Mouse (Mus musculus) hindbrain, embryonic 16.5 days (tissue): ENCODE data around the gene Krt23. TPM values are rescaled to one million over a fixed set of nuclear protein-coding genes. Genes with fewer than 3 reads are reported as not detected.

ENCODE experiments used
- ATAC-seq: fragments of 200-750 bp; cut with Nextera tagmentation; 2 replicates; pipeline ENCODE4 v1.8.0; 2017; ENCODE audit warnings: moderate TSS enrichment, moderate library complexity
- H3K27ac ChIP-seq: fragments of 300-500 bp; sonication (generic); 2 replicates; pipeline ENCODE4 v1.5.1; 2014; ENCODE audit warnings: low read depth, mild to moderate bottlenecking, control low read depth, low read length, moderate library complexity
- H3K27me3 ChIP-seq: fragments of 300-500 bp; sonication (generic); replicated peaks from 2 replicates; pipeline ENCODE4 v1.6.1; 2014; ENCODE audit warnings: low read length; ENCODE audit not compliant: control insufficient read depth, insufficient read depth
- H3K36me3 ChIP-seq: fragments of 300-500 bp; sonication (generic); 2 replicates; pipeline ENCODE4 v1.6.1; 2014; ENCODE audit warnings: mild to moderate bottlenecking, low read length, moderate library complexity, mixed read lengths; ENCODE audit not compliant: control insufficient read depth, insufficient read depth
- H3K4me1 ChIP-seq: fragments of 300-500 bp; sonication (generic); 2 replicates; pipeline ENCODE4 v1.6.1; 2014; ENCODE audit warnings: low read depth, low read length; ENCODE audit not compliant: control insufficient read depth, insufficient read depth
- H3K4me2 ChIP-seq: fragments of 300-500 bp; sonication (generic); 2 replicates; pipeline ENCODE4 v1.6.1; 2014; ENCODE audit warnings: mild to moderate bottlenecking, low read length, control low read depth, moderate library complexity
- H3K4me3 ChIP-seq: fragments of 300-500 bp; sonication (generic); 2 replicates; pipeline ENCODE4 v1.5.1; 2014; ENCODE audit warnings: mild to moderate bottlenecking, low read length, control low read depth, moderate library complexity
- H3K9ac ChIP-seq: fragments of 300-500 bp; sonication (generic); 2 replicates; pipeline ENCODE4 v1.6.1; 2014; ENCODE audit warnings: low read depth, mild to moderate bottlenecking, control low read depth, low read length, moderate library complexity
- H3K9me3 ChIP-seq: fragments of 300-500 bp; sonication (generic); 2 replicates; pipeline ENCODE4 v1.6.1; 2014; ENCODE audit warnings: mild to moderate bottlenecking, low read length, moderate library complexity; ENCODE audit not compliant: control insufficient read depth
- WGBS: fragments of 180-500 bp; shearing (Covaris S2); extraction: QIAGEN DNeasy Blood & Tissue Kit; methylation state at CpG from one replicate; pipeline ENCODE4 v1.1.7; 2014; 5-methylcytosine and 5-hydroxymethylcytosine counted together
- polyA plus RNA-seq: library from polyadenylated mRNA; unstranded; fragments of >200 nt; fragmentation: Nextera tagmentation; extraction: Ambion mirVana; gene quantifications from 2 replicates; pipeline ENCODE4 v1.2.1, GENCODE M21; 2015

Krt23 gene
- polyA plus RNA-seq: 0.19 and 0.22 TPM in 2 replicates

DNA sequence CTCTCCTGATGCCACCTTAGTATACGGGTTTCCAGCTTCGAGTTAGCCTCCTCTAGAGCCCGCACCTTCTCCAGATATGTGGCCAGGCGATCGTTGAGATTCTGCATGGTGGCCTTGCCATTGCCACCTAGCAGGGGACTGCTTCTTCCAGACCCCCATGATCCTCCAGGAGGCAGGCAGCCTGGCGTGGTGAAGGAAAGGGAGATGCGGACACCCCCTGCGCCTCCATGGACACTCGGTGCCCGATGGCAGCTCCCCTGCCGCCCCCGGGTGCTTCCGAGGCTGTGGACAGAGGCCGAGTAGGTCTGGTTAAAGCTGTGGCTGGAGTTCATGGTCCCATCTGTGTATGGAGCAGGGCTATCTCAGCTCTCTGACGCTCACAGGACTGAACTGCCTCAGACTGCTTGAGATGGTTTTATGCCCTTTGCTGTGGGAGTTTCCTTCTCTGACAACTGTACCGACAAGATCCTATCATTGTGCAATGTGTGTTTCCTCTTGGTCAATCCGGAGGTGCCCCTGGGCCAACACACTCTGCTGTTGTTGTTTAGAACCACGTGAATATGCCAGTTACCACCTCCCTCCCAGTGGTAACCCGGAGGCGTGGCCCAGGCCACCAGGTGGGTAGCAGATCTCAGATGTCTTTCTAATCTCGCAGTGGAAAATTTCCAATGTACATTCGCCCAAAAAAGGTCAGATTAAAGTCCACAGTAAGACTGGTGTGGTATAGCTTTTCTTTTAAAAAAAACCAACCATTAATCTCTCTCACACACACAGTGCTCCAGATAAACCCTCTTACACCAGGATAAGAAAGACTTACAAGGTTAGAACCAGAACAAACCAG, at the start of gene Krt23:
Gene Krt23 (minus strand): TSS at position 405 of the 841 bp plus-strand sequence.
- H3K4me2 ChIP-seq: no peak within 1 kb of the TSS
- H3K36me3 ChIP-seq: no peaks in the 10 kb centered on the region
- H3K9ac ChIP-seq: no peak within 1 kb of the TSS
- H3K27me3 ChIP-seq: no peaks in the 10 kb centered on the region
- no peaks in the 10 kb centered on the region for H3K9me3 ChIP-seq
- no peak within 1 kb of the TSS for H3K4me3 ChIP-seq
- ATAC-seq: no peak
- H3K4me1 ChIP-seq: no peaks in the 10 kb centered on the region
- no peak within 1 kb of the TSS for H3K27ac ChIP-seq
- 87% methylated on average over 22 of the region's 22 CpGs for WGBS

DNA sequence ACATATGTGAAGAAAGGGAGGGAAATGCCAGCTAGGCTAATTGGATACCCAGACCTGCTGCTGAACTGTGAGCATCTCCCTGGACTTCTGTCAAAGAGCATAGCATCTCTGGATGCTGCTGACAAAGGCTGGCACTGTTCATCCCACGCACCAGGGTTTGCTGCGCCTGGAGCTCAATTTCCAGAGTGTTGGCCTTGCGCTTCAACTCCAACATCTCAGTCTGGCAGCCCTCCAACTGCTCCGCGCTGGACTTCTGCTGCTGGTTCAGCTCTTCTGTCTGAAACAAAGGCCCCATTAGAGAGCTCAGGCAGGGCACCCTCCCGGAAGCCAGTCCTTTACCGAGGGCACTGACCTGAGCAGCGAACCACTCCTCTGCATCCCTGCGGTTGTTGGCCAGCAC, 46.8 kb upstream of the Krt23 start:
- Histone ChIP-seq H3K4me3 (no peak overlapping the region), H3K27ac (no peak overlapping the region), H3K4me1 (peaks cover 4% of the 10 kb centered on the region; the same call in 1 of the 2 replicates), H3K9ac (no peak overlapping the region), H3K4me2 (peak overlapping the region; percentile 18; the same call in 1 of the 2 replicates), H3K36me3 (no peaks in the 10 kb centered on the region), H3K9me3 (no peaks in the 10 kb centered on the region), H3K27me3 (no peaks in the 10 kb centered on the region)
- WGBS: 40% methylated on average over 9 of the region's 9 CpGs
- peak; percentile 77 for ATAC-seq

DNA sequence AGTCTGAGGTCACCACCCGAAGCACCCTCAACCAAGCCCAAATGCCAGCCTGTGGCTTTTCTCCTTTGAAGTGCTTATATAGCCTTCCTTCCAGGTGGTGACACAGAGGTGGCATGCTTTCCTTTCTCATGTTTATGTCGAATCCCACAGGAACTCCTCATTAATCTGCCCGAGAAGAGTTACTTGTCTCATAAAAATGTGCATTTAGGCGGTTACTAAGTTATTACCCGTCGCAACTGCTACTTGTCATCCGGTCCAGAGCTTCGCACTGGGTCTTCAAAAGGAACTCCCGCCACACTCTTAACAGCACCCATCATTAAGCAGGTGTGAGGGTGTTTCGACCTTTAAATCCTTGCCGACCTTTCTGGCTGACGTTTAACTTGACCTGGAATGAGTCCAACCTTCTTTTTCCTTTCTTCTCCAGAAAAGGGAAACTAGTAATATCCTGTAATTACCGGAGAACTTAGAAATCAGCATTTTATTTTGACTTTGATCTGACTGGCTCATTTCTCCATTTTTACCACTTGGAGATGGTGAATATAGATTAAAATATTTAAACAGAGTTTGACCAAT, 28.4 kb upstream of the Krt23 start, which contains the start of gene Krt39:
Gene Krt39 (minus strand): TSS at position 51 of the 573 bp plus-strand sequence.
- Histone ChIP-seq H3K4me3 (no peak within 1 kb of the TSS), H3K4me1 (no peaks in the 10 kb centered on the region), H3K27me3 (no peaks in the 10 kb centered on the region), H3K4me2 (no peak within 1 kb of the TSS), H3K27ac (no peak within 1 kb of the TSS), H3K36me3 (no peaks in the 10 kb centered on the region), H3K9me3 (no peaks in the 10 kb centered on the region), H3K9ac (no peak within 1 kb of the TSS)
- WGBS: 85% methylated on average over 13 of the region's 13 CpGs
- ATAC-seq: no peak

DNA sequence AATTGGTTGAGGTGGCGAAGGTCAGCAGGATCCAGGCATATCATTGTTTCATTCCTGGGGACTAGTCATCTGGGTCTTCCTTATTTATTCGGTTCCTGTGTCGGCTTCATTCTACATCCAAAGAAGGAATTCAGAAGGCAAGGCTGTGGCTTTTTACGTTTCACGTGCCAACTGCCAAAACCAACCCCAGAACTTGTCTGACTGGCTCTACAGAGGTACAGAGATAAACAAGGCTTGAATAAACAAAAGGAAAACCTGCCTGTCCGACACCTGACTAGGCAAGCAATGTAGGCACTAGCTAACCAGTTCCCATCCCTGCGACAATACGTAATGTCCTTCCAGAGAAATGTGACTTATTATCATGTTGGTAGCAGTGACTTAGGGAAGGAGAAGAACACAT, 21.2 kb upstream of the Krt23 start:
- no peaks in the 10 kb centered on the region for H3K4me1 ChIP-seq

DNA sequence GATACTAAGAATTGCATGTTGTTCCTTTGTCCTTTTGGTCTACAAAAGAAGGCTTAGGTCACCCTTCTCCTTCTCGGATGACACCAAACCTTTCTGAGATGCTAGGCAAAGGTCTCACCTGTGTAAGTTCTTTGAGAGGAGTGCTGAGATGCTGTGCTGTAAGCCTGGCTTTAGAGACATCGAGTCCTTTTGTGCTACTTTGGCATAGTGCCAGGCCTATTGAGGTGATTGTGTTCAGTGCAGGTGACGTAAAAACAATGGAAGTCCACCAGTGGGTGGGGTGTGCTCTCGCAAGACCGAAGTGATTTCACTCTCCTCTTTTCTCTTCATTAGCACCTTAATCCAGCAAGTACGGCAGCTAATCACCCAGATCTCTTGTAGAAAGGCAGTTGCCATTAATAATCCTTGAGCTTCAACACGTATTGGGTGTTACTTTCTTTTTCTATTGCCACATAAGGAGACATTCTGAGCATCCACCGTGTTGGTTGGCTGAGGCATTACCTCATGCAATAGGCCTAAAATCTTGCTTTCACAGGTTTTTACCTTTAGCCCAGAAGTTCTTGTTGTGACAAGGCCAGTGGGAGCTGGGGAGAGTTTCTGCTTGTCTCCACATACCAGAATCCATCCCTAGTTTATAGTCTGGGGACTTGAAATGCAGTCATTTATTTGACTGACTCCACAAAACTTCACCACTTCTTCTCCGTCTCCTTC, 7.3 kb upstream of the Krt23 start:
- Histone ChIP-seq H3K4me2 (no peak overlapping the region), H3K9ac (no peak overlapping the region), H3K36me3 (no peaks in the 10 kb centered on the region), H3K9me3 (no peaks in the 10 kb centered on the region), H3K27ac (no peak overlapping the region), H3K4me3 (no peak overlapping the region), H3K4me1 (no peaks in the 10 kb centered on the region), H3K27me3 (no peaks in the 10 kb centered on the region)
- WGBS: 83% methylated on average over 9 of the region's 9 CpGs
- no peak for ATAC-seq

More for the DNA sequence above, 21.2 kb upstream of the Krt23 start:
- ATAC-seq: no peak
- WGBS: 93% methylated on average over 8 of the region's 8 CpGs
- no peak overlapping the region for H3K4me2 ChIP-seq
- no peaks in the 10 kb centered on the region for H3K27me3 ChIP-seq
- no peak overlapping the region for H3K4me3 ChIP-seq
- no peak overlapping the region for H3K27ac ChIP-seq
- H3K9me3 ChIP-seq: no peaks in the 10 kb centered on the region
- no peak overlapping the region for H3K9ac ChIP-seq
- no peaks in the 10 kb centered on the region for H3K36me3 ChIP-seq

DNA sequence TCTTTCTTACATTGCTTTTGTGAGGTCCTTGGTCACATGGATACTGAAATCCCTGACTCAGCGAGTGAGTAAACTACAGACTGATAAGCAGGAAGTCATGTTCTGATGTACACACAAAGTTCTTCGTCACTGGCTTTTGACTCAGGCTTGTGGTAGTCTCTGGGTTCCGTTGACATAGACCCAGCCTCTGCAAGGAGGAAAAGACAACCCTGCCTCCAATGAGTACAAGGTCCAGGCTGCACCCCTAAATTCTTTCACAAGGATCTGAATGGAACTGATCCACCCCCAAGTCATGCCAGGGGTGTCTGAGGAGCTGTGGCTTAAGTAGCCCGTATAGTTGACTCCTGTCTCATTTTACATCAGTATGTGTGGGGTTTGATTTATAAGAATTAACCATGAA, 3.5 kb upstream of the Krt23 start:
- H3K4me2 ChIP-seq: no peak overlapping the region
- no peaks in the 10 kb centered on the region for H3K4me1 ChIP-seq
- H3K36me3 ChIP-seq: no peaks in the 10 kb centered on the region
- H3K9ac ChIP-seq: no peak overlapping the region
- no peak overlapping the region for H3K27ac ChIP-seq
- no peaks in the 10 kb centered on the region for H3K9me3 ChIP-seq
- no peak overlapping the region for H3K4me3 ChIP-seq
- no peak for ATAC-seq
- no peaks in the 10 kb centered on the region for H3K27me3 ChIP-seq
- WGBS: 92% methylated on average over 4 of the region's 4 CpGs

DNA sequence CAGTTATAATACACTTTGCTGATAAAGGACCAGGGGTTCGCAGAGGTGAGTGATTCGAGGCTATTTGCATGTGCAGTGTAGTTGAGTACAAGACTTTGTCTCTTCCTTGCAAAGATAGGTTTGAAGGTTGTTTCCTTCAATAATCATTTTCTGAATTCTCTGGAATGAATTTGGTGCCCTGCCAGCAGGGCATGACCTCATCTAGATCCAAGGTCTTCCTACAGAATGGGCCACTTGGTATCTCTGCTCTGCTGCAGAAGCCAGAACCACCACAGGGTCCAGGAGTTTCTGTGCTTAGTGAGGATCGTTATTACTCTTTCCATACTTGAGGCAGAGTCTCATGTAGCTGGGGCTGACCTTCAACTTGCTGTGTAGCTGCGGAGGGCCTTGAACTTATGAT, 1.8 kb upstream of the Krt23 start:
- Histone ChIP-seq H3K4me2 (no peak overlapping the region), H3K36me3 (no peaks in the 10 kb centered on the region), H3K9me3 (no peaks in the 10 kb centered on the region)

DNA sequence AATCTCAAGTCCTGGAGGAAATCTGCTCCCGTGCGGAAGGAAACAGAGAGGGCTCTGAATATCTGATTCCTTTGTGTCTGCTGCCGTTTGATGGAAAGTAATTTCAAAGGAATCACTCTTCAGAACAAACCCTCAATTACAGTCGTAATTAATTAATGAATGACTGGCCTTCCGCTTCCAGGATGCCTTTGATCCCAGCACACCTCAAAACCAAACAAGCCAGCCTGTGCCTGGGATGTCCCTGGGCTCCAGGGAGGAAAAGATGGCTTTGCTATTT, 575 bp upstream of the Krt23 start:
- Histone ChIP-seq H3K9me3 (no peaks in the 10 kb centered on the region), H3K9ac (no peak overlapping the region), H3K4me3 (no peak overlapping the region), H3K4me1 (no peaks in the 10 kb centered on the region), H3K27ac (no peak overlapping the region), H3K36me3 (no peaks in the 10 kb centered on the region), H3K4me2 (no peak overlapping the region), H3K27me3 (no peaks in the 10 kb centered on the region)
- ATAC-seq: no peak
- WGBS: 47% methylated on average over 5 of the region's 5 CpGs

More for the DNA sequence above, 1.8 kb upstream of the Krt23 start:
- H3K4me1 ChIP-seq: no peaks in the 10 kb centered on the region
- H3K27me3 ChIP-seq: no peaks in the 10 kb centered on the region
- no peak overlapping the region for H3K27ac ChIP-seq
- H3K4me3 ChIP-seq: no peak overlapping the region
- ATAC-seq: no peak
- WGBS: 93% methylated on average over 4 of the region's 4 CpGs
- no peak overlapping the region for H3K9ac ChIP-seq

DNA sequence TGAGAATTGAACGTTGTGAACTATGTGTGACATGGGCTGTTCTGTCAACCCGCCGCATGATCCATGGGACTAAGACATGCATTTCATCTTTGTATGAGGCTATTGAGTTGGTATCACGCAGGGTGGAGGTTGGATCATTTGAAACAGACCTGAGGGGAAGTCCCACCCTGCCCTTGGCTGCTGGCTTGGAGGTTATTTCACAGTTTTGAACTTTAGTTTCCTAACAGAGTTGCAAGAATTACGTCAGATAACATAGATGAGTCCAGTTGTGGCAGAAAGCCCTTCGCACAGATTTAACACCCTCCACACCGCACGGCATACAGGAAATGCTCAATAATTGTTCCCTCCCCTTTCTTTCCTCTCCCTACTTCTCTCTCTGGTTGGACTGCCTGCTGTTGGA, 1.9 kb downstream of the Krt23 start:
- H3K9me3 ChIP-seq: no peaks in the 10 kb centered on the region
- no peak overlapping the region for H3K4me3 ChIP-seq
- H3K4me1 ChIP-seq: no peaks in the 10 kb centered on the region
- H3K9ac ChIP-seq: no peak overlapping the region
- no peaks in the 10 kb centered on the region for H3K36me3 ChIP-seq
- ATAC-seq: no peak
- no peak overlapping the region for H3K27ac ChIP-seq
- no peak overlapping the region for H3K4me2 ChIP-seq
- WGBS: 88% methylated on average over 8 of the region's 8 CpGs
- H3K27me3 ChIP-seq: no peaks in the 10 kb centered on the region
